In the genomic region with DNA sequence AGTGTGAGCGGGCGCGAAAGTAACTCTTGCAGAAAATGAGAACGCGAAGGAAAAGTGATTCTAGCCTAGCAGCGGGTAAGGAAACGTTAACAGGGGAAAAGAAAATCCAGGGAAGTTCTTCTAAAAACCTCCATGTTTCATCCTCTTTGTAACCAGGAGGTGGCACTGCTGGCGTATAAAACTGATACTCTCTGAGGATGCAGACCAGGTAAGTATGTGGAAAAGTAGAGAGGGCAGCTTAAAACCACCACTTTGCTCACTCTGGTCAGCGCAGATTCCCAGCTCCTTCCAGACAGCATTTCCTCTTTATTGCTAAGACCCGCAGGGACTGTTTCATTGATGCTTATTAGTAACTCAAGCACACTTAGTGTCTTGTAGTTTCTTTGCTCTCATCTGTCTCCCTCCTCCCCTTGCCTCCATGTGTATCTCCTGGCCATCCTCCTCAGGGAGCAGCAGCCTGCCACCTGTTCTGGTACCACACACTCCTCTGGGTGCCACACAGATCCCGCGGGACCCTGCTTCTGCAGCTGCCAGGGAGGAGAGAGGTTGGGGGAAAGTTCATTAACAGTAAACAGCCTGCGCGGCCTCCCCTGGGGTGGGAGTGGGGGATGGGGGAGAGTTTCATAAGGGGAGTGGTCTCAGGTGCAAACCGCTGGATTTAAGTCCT, we compare ENCODE assay signal across 8 mouse cellular contexts. TPM values are rescaled to one million over a fixed set of nuclear protein-coding genes. Genes with fewer than 3 reads are reported as not detected.
DNase-seq lines count a peak whose midpoint lies in the region; ATAC-seq and TF ChIP-seq lines count a peak whose summit lies in the region.

No protein-coding gene starts in this region.

- no peaks in the 10 kb centered on the region for H3K4me1 ChIP-seq in forebrain, embryonic 13.5 days
- no peaks in the 10 kb centered on the region for H3K4me1 ChIP-seq in liver, embryonic 14.5 days (replicated peaks; ENCODE audit: control insufficient read depth in 2 of 2, insufficient read depth in 2 of 2, low read length in 1 of 2)
- no peaks in the 10 kb centered on the region for H3K4me1 ChIP-seq in neural tube, embryonic 13.5 days (replicated peaks)

- H3K4me3 ChIP-seq in forebrain, embryonic 13.5 days, result no peak overlapping the region
- H3K4me3 ChIP-seq in liver, embryonic 14.5 days (ENCODE audit: insufficient read depth in 1 of 2, low read depth in 2 of 2, low read length in 2 of 2), result no peak overlapping the region
- H3K4me3 ChIP-seq in neural tube, embryonic 13.5 days, result no peak overlapping the region

- TF ChIP-seq EP300 in liver, embryonic 14.5 days (IDR thresholded peaks at IDR 0.05; ENCODE audit: low read depth), result no peak

- peak; percentile 65; the same call in 1 of the 2 replicates for ATAC-seq in cerebellum, adult (ENCODE audit: insufficient number of reproducible peaks, low FRiP score, low TSS enrichment)
- peak; percentile 67 for ATAC-seq in forebrain, embryonic 13.5 days
- no peak for ATAC-seq in liver, embryonic 14.5 days (ENCODE audit: insufficient read depth)
- peak; percentile 67; the same call in 1 of the 2 replicates for ATAC-seq in neural tube, embryonic 13.5 days (ENCODE audit: low read depth)

- no peak overlapping the region for H3K27ac ChIP-seq in forebrain, embryonic 13.5 days
- no peak overlapping the region for H3K27ac ChIP-seq in liver, embryonic 14.5 days
- no peak overlapping the region for H3K27ac ChIP-seq in neural tube, embryonic 13.5 days (replicated peaks)

- no peaks in the 10 kb centered on the region for H3K9me3 ChIP-seq in forebrain, embryonic 13.5 days (replicated peaks)
- H3K9me3 ChIP-seq in liver, embryonic 14.5 days (ENCODE audit: control insufficient read depth, low read length), result no peaks in the 10 kb centered on the region
- no peaks in the 10 kb centered on the region for H3K9me3 ChIP-seq in neural tube, embryonic 13.5 days

- WGBS in forebrain, embryonic 13.5 days, result 21% methylated on average over 15 of the region's 15 CpGs
- WGBS in liver, embryonic 14.5 days (ENCODE audit: insufficient replicate concordance), result 18% methylated on average over 15 of the region's 15 CpGs
- 16% methylated on average over 15 of the region's 15 CpGs for WGBS in neural tube, embryonic 13.5 days

- H3K27me3 ChIP-seq in forebrain, embryonic 13.5 days, result no peaks in the 10 kb centered on the region
- no peaks in the 10 kb centered on the region for H3K27me3 ChIP-seq in liver, embryonic 14.5 days (ENCODE audit: control insufficient read depth, insufficient read depth, low read length)
- no peaks in the 10 kb centered on the region for H3K27me3 ChIP-seq in neural tube, embryonic 13.5 days

- H3K4me2 ChIP-seq in forebrain, embryonic 13.5 days, result no peak overlapping the region
- no peak overlapping the region for H3K4me2 ChIP-seq in liver, embryonic 14.5 days (ENCODE audit: low read depth)
- no peak overlapping the region; the same call in 1 of the 2 replicates for H3K4me2 ChIP-seq in neural tube, embryonic 13.5 days

- no peak overlapping the region for H3K9ac ChIP-seq in forebrain, embryonic 13.5 days
- no peak overlapping the region for H3K9ac ChIP-seq in liver, embryonic 14.5 days (replicated peaks)
- H3K9ac ChIP-seq in neural tube, embryonic 13.5 days, result no peak overlapping the region

- peak; percentile 34; the same call in 1 of the 2 replicates for TF ChIP-seq CTCF in liver, embryonic 14.5 days (IDR thresholded peaks at IDR 0.05; ENCODE audit: low read depth)

- H3K36me3 ChIP-seq in forebrain, embryonic 13.5 days (ENCODE audit: poor library complexity, severe bottlenecking), result no peaks in the 10 kb centered on the region
- H3K36me3 ChIP-seq in liver, embryonic 14.5 days (replicated peaks; ENCODE audit: control insufficient read depth, insufficient read depth, low read depth), result no peaks in the 10 kb centered on the region
- H3K36me3 ChIP-seq in neural tube, embryonic 13.5 days, result no peaks in the 10 kb centered on the region

- no peak for DNase-seq in cerebellum, adult 11-12 months
- DNase-seq in R1 (ENCODE audit: low read depth, low spot score), result peak; percentile 76
- peak; percentile 63 for DNase-seq in kidney, adult 9 months
- DNase-seq in liver, embryonic 14.5 days (ENCODE audit: low read depth in 3 of 3, low spot score in 3 of 3), result peak in 1 of 3 experiments; percentile 3
- DNase-seq in gastrocnemius, postnatal 25 days, result no peak

RNA-seq across cellular contexts. Expression of a gene that starts 37.8 kb away (rescaled TPM):
- 0.58 and 0.77 TPM in 2 replicates for polyA plus RNA-seq in forebrain, embryonic 13.5 days (2015; fragmentation: Nextera tagmentation; extraction: Ambion mirVana)
- 1.1 and 1.8 TPM in 2 replicates for polyA plus RNA-seq in liver, embryonic 14.5 days (2012; rRNA removed)
- polyA plus RNA-seq in liver, embryonic 14.5 days (2014; fragmentation: Nextera tagmentation; extraction: Ambion mirVana), result 2.0 and 2.2 TPM in 2 replicates
- polyA plus RNA-seq in neural tube, embryonic 13.5 days (2015; fragmentation: Nextera tagmentation; extraction: Ambion mirVana), result 1.7 and 2.4 TPM in 2 replicates
- under 1 TPM; 0.26 to 0.83 TPM for total RNA-seq in gastrocnemius, postnatal 25 days (2021)

Comparison
In these comparisons a context has a peak if more than half of its experiments do, and no peak if none do; other contexts are left out.
1. DNase-seq: peak in R1 (single experiment) and kidney, adult 9 months (single experiment); none in cerebellum, adult 11-12 months (single experiment) and gastrocnemius, postnatal 25 days (single experiment).